Mouse (Mus musculus) layer of hippocampus, adult 11-12 months (tissue): ENCODE data around the gene Wnt4.

Source experiments
- DNase-seq: peaks from one replicate; pipeline ENCODE4 v3.0.0; 2022; ENCODE audit warnings: low spot score

Wnt4 gene

DNA sequence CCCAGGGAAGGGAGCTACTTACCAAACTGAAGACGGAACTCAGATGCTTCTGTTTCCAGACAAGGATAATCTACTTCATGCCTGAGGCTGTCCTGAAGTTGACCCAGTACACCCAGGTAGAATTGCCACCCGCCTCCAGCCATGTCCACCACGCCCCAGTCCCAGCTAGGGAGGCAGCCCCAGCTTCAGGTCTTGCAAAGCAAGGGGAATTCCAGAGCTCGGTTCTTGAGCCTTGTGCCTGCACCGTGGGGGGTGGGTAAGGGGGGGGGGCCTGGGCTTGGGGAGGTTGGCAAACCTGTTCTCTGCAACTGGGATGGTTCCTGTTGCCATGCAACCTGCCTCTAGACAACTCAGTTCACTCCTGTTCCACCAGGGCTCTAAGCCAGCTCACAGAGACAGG is 2.1 kb downstream of the Wnt4 start:
- DNase-seq = no peak

DNA sequence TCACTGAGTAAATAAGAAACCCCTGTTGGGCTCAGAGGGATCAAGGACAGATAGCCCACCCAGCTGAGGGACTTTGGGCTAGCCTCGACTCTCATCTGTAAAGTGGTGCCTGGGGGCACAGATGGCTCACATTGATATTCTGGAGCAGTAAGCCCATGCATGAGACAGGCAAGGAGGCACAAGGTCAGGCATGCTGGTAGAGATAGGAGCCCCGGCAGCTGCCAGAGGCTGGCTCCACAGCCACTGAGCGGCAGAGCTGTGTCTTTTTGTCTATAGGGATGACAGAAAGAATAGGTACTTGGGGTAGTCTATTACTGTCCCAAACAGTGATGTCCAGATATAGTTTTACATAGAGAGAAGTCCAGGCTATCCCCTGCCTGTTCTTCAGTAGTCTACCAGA is 4.0 kb downstream of the Wnt4 start:
- DNase-seq = no peak

DNA sequence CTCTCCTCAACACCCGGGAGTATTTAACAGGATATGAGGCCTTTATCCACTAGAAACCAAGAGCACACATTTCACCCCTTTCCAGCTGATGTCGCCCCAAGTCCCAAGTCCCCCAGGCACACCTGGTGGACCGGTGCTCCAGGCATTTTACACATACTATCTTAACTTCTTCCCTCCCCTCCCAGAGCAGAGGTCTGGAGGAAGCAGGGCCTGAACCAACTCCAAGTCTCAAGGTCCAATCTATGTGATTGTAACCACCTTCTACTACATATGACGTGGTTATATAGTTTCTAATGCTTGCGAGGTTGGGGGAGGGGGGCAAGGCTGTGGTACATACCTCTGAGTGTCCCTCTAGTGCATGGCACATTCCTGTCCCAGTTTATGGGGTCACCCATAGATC is 4.8 kb downstream of the Wnt4 start:
- DNase-seq = no peak

DNA sequence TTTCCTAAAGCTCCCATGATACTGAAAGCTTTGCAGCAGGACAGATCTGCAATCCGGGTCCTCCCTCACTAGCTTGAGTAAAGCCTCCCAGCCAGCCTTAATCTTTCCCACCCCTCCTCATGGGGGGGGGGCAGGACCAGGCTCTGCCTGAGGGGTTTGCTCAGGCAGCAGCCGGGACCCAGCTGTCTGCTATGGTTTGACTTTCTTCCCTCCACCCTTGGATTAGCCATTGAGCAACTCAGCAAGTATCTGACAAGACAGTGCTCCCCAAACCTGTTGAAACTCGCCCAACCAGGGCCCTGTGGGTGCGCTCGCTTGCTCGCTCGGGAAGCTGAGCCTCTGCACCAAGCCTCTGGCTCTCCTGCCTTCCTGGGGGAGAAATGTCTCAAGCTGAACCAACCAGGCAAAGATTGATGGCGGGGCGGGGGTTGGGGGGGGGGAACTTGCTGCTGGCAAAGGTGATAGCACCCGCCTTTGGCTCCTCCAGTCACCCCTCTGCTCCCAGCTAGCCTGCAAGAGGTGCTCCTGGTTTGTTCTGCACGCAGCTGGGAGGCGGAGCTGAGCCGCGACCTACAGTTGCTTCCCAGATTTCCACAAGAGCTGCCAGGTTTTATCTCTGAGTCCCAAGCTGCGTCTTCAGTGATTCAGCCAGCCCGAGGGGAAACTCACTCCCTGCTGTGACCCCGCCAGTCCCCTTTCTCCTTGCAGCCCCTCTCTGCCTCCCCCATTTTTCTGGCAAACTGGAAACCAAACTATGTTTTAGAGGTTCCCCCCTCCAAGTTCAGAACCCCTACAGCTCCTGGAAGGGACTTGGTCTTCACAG is 5.5 kb downstream of the Wnt4 start:
- no peak for DNase-seq

DNA sequence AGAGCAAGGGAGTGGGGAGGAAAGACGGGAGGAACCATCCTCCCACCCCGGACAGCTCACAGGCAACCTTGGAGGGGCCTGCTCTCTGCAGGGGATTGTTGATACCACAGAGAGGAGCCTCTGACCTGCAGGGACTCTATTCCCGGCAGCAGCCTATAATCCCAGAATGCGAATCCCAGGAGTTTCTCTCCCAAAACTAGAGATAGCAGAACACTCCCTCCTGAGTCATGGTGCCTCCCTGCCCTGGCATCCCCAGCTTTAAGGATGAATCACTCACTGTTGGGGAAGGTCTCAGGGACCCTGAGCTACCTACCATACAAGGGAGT is 6.1 kb downstream of the Wnt4 start:
- no peak for DNase-seq

DNA sequence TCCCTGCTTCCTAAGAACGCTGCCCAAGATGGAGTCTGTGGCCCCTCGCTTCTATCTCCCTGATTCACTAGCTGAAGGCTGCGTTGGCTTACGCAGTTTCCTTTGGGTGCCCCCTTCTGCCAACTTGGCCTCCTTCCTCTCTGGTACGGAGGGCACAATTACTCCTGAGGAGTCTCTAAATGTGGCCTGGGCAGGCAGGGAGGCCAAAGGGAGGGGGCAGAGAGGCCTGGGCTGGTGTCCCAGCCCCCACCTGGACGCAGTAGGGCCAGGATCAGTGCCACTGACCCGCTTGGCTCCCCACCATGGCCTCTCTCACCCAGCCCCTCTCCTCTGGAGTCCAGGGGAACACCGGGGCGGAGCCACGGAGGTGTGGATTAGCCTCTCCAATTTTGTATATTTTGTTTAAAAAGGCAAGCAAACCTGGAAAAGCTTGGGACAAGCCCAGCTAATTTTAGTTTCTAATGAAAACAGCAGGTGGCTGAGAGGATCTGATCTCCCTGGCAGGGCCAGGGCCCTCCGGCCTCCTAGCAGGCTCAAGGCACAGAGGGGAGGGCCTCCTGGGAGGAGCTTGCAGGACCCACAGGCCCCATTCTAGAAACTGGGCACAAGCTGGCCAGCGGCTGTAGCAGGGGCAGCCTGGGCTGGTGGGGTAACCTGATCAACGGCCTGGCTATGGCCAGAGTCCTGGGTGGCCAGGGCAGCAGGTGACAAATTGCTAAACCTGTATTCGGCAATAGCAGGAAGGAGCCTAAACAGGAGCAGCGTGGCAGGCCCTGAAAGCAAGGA is 8.8 kb downstream of the Wnt4 start:
- DNase-seq = no peak

DNA sequence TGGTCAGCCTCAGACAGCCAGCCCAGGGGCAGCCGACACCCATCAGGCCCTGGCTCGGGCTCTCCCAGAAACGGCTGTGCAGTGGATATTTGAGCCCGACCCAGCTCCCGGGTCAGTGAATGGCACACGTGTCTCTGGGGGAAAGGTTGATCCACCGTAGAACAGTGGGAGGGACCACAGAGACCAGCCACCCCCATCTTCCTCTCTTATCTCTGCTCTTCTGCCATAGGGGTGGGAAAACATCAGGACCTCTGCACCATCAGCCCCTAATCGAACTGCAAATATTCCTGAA is 9.3 kb downstream of the Wnt4 start:
- no peak for DNase-seq

DNA sequence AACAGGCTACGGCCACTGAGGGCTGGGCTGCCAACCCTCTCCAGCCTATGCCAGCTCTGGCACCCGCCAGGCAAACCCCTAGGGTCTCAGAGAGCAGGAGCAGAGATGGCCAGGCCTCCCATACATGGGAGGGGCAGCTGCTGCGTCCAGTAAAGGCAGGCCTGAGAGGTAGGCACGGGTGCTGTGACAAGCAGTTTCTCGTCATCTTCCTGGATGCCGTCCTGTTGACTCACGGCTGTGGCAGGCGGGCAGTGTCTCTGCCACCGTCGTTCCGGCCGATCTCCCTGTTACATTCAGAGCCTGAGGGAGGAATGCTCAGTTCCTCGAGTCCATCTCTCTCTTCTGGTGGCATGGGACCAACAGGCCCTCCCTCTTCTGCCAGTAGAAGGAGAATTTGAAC is 9.9 kb downstream of the Wnt4 start:
- no peak for DNase-seq

DNA sequence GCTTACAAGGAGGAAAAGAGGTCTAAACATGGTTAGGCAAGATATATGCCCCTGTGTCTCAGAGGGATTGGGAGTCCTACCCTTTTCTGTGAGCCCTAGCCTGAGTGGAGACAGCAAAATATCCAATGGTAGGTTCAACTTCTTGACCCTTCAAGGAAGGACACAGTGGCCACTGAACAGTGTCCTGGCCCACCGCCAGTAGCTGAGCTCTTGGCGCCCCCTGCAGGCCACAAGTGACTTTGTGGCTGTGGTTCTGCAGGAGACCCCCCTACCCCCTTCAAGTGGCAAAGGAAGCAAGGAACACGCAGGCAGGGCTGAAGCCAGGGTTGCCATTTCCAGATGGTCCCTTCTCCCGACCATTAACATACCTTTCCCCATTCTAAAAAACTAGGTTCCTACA is 10.5 kb downstream of the Wnt4 start:
- DNase-seq = no peak

DNA sequence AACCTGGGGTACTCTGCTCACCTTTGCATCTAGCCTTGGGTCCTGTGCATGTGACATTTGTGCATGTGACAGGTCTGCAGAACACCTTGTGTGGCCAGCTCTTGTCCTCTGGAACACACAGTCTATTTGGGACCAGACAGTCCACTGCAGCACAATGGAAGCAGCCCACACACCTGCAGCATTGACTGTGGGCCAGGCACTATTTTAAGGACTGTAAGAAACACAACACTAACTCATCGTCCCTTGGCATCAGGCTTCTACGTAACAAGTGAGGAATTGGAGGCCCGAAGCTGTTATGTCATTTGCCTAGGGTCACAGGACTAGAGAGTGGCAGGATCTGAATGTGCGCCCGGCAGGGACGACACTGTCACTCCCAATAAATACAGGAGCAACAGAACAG is 12.4 kb downstream of the Wnt4 start:
- no peak for DNase-seq

DNA sequence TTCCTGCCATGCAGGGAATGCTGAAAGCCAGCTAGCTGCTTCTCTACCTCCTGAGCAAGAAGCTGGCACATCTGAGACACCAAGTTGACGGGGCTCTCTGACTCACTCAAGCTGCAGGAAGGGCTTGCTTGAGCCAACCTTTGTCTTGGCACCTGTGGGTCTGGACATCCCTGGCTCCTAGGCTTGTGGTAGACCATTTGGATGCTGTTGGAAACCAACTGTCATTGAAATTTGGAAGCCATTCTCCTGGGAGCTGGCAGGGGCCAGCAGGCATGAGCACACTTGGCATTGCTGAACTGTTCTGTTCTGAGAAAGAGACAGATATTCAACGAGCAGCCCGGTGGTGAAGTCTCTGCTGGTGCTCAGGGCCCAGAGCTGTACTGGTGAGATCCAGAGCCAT is 13.0 kb downstream of the Wnt4 start:
- no peak for DNase-seq

DNA sequence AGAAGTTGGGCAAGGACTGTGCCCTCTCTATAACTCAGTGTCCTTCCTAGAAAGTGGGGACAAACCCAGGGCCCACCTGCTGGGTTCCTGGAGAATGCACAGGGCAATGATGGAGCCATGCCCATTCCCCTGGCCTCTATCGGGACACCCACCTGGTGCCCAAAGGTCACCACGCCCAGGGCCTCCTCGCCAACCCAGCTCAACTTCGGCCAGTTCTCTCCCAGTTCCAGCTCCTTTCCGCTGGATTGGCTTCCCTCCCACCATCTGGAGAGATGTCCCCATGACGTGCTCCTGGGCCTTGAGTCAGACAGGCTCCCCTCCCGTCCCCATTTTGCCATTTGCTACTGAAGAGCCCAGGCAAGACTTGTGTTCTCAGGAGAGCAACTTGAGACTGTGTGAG is 15.3 kb downstream of the Wnt4 start:
- no peak for DNase-seq

DNA sequence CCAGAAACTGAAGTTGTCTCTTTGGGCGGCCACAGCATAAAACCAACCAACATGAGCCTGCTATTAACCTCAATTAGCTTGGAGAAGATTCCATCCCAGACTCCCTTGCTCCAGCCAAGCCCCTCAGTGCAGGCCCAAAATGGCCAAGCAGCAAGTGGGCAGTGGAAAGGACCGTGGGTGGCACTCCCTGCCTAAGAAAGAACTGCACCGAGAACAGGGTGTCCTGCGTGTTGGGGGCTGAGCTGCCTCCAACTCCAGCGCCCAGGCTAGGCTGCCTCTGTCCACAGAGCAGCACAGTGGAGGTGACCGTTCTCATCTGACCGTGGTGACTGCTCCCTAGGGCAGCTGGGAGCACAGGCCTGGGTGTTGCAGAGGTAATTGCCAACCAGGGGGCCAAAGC is 16.7 kb downstream of the Wnt4 start:
- DNase-seq = no peak

DNA sequence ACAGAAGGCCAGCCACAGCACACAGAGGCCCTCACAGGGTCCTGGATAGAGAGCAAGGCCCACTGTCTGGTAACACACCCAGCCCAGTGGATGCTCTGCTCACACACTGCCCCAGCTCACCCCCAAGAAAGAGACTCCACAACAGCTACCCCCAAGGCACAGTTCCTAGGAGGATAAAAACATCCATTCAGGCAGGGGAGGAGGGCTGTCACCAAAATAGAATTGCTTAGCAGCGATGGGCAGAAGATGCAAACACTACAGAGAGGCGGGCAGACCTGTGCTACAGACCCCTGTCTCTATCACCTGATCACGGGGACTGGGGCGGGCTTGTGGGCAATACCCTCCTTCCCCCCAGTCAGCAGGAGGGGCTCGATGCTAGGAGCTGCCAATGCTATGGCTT is 17.2 kb downstream of the Wnt4 start:
- no peak for DNase-seq

DNA sequence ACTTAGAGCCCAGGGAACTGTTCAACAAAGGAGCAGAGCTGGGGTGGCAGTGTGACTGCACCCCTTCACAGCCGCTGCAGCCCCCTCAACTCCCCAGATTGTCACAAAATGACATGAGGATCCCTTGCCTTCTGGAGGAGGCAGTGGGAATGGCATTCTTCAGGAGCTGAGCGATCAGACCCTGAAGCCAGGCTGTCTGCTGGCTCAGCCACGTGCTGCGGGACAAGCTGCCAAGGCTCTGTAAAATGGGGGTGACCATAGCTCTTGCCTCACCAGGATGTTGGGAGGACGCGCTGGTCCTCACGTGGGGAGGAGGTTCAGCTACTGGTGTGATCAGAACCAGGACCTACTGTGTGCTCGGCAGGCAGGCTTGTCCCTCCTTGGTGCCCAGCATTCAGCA is 17.7 kb downstream of the Wnt4 start:
- no peak for DNase-seq

DNA sequence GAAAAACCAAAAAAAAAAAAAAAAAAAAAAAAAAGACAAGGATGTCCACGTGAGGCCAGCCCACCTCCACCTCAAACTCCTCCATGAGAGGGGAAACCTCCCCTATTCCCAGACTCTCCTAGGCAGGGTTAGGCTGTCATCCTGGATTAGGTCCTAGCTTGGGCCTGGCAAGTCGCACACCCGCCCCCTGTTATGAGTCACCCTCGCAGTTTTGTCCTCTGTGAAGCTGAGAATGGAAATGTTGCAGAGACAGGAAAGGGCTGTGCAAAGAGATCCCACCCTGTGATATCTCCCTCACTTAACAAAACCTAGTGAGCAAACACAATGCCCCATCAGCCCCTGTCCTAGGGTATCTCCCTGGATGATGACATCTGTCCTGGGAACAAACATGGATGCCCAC is 20.3 kb downstream of the Wnt4 start:
- no peak for DNase-seq

DNA sequence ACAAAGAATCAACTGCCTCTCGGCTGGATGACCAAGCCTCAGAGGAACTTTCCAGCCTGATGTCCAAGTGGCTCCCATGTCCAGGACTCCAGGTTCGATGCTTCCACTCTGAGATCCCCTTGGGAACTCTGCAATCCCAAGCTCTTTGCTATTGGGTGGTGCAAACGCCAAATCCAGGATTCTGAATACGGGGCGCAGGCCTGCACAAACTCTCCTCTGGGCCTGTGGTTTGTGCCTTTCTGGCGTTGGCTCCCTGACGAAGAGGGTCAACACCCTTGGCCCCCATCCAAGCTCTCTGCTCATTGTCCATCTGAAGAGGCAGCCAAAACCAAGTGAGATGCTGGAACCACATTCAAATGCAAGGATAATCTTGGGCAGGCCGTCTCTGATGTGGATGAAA is 21.1 kb downstream of the Wnt4 start:
- no peak for DNase-seq

DNA sequence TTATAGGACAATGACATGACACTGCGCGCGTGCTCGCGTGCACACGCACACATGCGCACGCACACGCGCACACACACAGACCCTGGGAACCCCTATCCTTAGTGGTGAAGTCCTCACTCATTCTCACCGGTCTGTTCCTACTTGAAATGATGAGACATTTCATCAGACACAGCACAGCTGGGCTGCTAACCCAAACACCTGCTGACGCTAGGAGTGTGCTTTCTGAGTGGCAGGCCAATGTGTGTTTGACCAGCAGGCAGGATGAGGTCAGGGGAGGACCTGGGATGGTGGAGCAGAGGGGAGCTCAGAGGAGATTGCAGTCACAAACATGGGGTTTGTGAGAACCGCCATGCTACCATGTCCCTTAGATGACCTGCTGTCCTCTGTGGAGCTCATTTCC is 22.9 kb downstream of the Wnt4 start:
- no peak for DNase-seq

DNA sequence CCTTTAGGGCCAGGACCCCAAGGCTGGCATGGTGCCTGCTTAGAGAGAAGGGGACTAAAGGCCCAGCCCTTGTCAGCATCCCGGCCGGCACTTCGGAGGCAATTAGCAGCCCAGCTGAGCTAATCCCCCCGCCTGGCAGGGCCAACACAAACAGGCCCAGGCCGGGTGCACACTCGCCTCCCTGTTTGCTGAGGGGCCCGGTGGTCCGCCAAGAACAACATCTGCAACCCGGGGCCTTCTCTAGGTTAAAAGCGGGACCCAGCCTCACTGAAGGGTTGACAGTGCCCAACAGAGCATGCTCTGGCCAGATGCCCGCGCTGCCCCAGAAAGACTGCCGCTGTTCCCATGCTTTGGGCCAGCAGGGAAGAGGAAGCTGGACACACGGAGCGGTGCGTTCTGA is 24.3 kb downstream of the Wnt4 start:
- no peak for DNase-seq

DNA sequence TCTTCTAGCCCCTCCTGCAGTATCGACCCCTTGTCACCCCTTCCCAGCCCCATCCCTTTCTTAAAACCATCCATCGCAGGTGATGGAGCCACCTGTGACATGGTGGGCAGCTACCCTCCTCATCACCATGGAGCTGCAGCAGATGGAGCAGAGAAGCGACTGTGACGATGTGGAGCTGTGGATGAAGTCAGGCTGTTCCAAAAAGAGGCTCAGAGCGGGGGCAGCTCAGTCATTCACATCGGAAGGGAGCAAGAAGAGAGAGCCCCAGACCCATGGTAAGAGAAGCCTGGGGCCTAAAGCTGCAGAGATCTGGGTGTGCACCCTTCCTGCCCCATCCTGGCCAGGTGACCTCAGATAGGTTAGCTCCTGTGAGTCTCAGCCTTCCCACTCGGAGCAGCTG is 26.8 kb downstream of the Wnt4 start:
- DNase-seq = no peak

DNA sequence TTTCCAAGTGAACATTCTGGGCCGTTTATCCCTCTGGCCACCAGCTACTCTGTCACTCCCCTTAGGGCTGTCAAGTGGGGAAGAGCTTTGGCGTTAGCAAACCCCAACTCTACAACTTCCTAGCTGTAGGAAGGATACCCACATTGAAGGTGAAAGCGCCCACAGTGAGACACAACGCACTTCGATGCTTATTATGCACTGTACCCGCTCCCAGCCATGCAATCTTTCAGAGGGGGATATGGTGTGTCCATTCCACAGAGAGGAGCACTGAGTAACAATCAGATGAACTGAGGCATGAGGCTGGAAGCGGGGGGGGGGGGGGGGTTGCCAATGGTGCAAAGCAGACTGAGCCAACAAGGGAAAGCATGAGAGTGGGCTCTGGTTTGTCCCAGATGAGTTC is 27.8 kb downstream of the Wnt4 start:
- DNase-seq = no peak

DNA sequence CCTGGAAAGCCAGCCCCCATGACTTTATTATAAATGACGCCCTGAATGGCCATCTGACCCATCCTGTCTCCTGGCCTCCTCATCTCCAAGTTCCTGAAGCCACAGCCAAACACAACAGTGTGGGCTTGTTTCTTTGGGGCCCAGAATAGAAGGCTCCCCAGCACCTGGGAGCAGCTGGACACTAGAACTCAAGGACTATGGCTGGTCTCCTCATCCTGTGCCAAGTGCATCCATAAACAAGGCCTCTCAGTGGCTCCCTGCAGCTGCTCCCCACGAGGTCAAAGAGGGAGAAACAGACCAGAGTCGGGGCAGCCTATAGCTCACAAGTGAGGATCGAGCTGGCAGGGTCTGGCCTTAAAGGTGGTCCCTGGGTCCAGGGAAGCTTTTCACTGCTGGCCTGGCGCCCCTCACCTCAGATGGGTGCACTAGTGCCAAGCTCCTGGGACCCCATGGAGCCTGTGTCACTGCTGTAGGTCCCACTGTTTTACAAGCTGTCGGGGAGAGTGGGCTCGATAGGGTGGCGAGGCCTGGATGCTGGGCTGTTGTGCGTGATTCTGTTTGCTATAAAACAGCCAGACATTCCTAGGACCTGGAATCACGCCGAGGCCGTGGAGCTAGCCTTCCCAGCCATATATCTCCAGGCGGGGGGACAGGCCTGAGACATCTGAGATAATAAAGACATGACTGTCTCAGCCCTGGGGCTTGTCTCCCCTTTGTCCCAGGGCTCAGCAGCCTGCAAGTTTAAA is 28.7 kb downstream of the Wnt4 start:
- DNase-seq = no peak

DNA sequence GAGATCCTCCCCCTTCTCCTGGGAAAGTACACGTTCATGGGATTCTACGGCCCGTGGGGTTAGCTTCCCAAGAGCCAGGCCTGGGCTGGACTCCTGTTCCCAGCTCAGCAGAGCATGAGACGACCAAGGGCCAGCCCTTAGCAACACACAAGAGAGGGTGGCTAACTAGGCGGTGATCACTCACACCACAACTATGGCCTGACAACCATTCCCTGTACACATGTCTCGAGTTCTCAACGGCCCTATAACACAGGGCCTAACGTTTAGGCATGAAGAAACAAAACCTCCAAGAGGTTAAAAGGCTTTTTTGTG is 29.2 kb downstream of the Wnt4 start:
- DNase-seq = no peak
